Mouse (Mus musculus): Measurements from ENCODE around the gene Larp1b.
"Not testable (repeated sequence)": the region's sequence is repeated elsewhere in the genome, so short reads cannot be mapped to it uniquely, and the experiment has no call there.

Gene Larp1b

GRCm38 (mm10) chr3:40949170-40949902 is at the start of gene Larp1b:
Gene Larp1b, plus strand, starts transcription at chr3:40949828.
- DNase-seq (ENCODE audit: low read depth, low spot score), result peak; percentile 97

- DNase-seq (ENCODE audit: low read depth, low spot score), result not testable (repeated sequence)
Observed at GRCm38 (mm10) chr3:40902443-40902842, 47.2 kb upstream of the Larp1b start, which contains the start of gene 1700034I23Rik. Gene 1700034I23Rik, minus strand, starts transcription at chr3:40902543.

- no peak for DNase-seq (ENCODE audit: low read depth, low spot score)
Observed at GRCm38 (mm10) chr3:40938189-40938588, 11.4 kb upstream of the Larp1b start.

- no peak for DNase-seq (ENCODE audit: low read depth, low spot score)
Observed at GRCm38 (mm10) chr3:40938592-40938991, 11.0 kb upstream of the Larp1b start.

- no peak for DNase-seq (ENCODE audit: low read depth, low spot score)
Observed at GRCm38 (mm10) chr3:40939019-40939418, 10.6 kb upstream of the Larp1b start.

GRCm38 (mm10) chr3:40949903-40950600 is 424 bp downstream of the Larp1b start:
- DNase-seq (ENCODE audit: low read depth, low spot score), result peak; percentile 62

GRCm38 (mm10) chr3:40950601-40951201 is 1.1 kb downstream of the Larp1b start:
- DNase-seq (ENCODE audit: low read depth, low spot score), result peak; percentile 62

- DNase-seq (ENCODE audit: low read depth, low spot score), result peak; percentile 50
Observed at GRCm38 (mm10) chr3:40951365-40951764, 1.7 kb downstream of the Larp1b start.

- no peak for DNase-seq (ENCODE audit: low read depth, low spot score)
Observed at GRCm38 (mm10) chr3:40952606-40953005, 3.0 kb downstream of the Larp1b start.

GRCm38 (mm10) chr3:40954792-40955191 is 5.2 kb downstream of the Larp1b start:
- no peak for DNase-seq (ENCODE audit: low read depth, low spot score)

GRCm38 (mm10) chr3:40958831-40959230 is 9.2 kb downstream of the Larp1b start:
- no peak for DNase-seq (ENCODE audit: low read depth, low spot score)

- no peak for DNase-seq (ENCODE audit: low read depth, low spot score)
Observed at GRCm38 (mm10) chr3:40980758-40981157, 31.1 kb downstream of the Larp1b start.

- no peak for DNase-seq (ENCODE audit: low read depth, low spot score)
Observed at GRCm38 (mm10) chr3:40987539-40987938, 37.9 kb downstream of the Larp1b start.

GRCm38 (mm10) chr3:40988722-40989121 is 39.1 kb downstream of the Larp1b start:
- DNase-seq (ENCODE audit: low read depth, low spot score), result no peak

GRCm38 (mm10) chr3:40991541-40991940 is 41.9 kb downstream of the Larp1b start:
- DNase-seq (ENCODE audit: low read depth, low spot score), result no peak

GRCm38 (mm10) chr3:40995161-40995560 is 45.5 kb downstream of the Larp1b start:
- no peak for DNase-seq (ENCODE audit: low read depth, low spot score)

- DNase-seq (ENCODE audit: low read depth, low spot score), result no peak
Observed at GRCm38 (mm10) chr3:41009315-41009714, 59.7 kb downstream of the Larp1b start.

GRCm38 (mm10) chr3:41009990-41010389 is 60.4 kb downstream of the Larp1b start:
- DNase-seq (ENCODE audit: low read depth, low spot score), result no peak

- DNase-seq (ENCODE audit: low read depth, low spot score), result peak; percentile 4
Observed at GRCm38 (mm10) chr3:41010701-41011100, 61.1 kb downstream of the Larp1b start.

- DNase-seq (ENCODE audit: low read depth, low spot score), result no peak
Observed at GRCm38 (mm10) chr3:41012451-41012850, 62.8 kb downstream of the Larp1b start.

GRCm38 (mm10) chr3:41014946-41015345 is 65.3 kb downstream of the Larp1b start:
- DNase-seq (ENCODE audit: low read depth, low spot score), result no peak

GRCm38 (mm10) chr3:41018022-41018608 is 68.5 kb downstream of the Larp1b start:
- no peak for DNase-seq (ENCODE audit: low read depth, low spot score)
